Mouse (Mus musculus) liver, postnatal 0 days (tissue): ENCODE measurements around the gene Pigz.

Experiments
- CTCF ChIP-seq: sonication (generic); IDR thresholded peaks from 2 replicates; pipeline ENCODE4 v1.5.1; 2016; ENCODE audit warnings: antibody characterized with exemption, low read depth
- EP300 ChIP-seq: IDR thresholded peaks from 2 replicates; pipeline ENCODE4 v1.6.1; 2016; ENCODE audit warnings: antibody characterized with exemption, low read depth, mild to moderate bottlenecking

- no peak for TF ChIP-seq CTCF
- no peak for TF ChIP-seq EP300
Observed at GRCm38 (mm10) chr16:31935091-31935979, 1.7 kb downstream of the Pigz start.
